Mouse (Mus musculus) stomach, embryonic 16.5 days (tissue): ENCODE measurements around the gene Cblb. TPM values are rescaled to one million over a fixed set of nuclear protein-coding genes. Genes with fewer than 3 reads are reported as not detected.
A peak's percentile ranks its signal among the peaks of the same experiment; 100 is the strongest.

ENCODE experiments used
- ATAC-seq: fragments of 200-750 bp; cut with Nextera tagmentation; 2 replicates; pipeline ENCODE4 v1.8.0; 2017; ENCODE audit warnings: moderate number of reproducible peaks, moderate TSS enrichment; ENCODE audit not compliant: insufficient read depth, low FRiP score
- H3K27ac ChIP-seq: fragments of 300-500 bp; sonication (generic); 2 replicates; pipeline ENCODE4 v1.5.1; 2014; ENCODE audit warnings: low read length
- H3K27me3 ChIP-seq: fragments of 300-500 bp; sonication (generic); 2 replicates; pipeline ENCODE4 v1.6.1; 2014; ENCODE audit warnings: low read length, control low read depth, mixed read lengths; ENCODE audit not compliant: control insufficient read depth, insufficient read depth
- H3K36me3 ChIP-seq: fragments of 300-500 bp; sonication (generic); 2 replicates; pipeline ENCODE4 v1.6.1; 2014; ENCODE audit warnings: low read length; ENCODE audit not compliant: control insufficient read depth, insufficient read depth
- H3K4me1 ChIP-seq: fragments of 300-500 bp; sonication (generic); 2 replicates; pipeline ENCODE4 v1.6.1; 2014; ENCODE audit warnings: low read length, control low read depth, mixed read lengths; ENCODE audit not compliant: control insufficient read depth, insufficient read depth
- H3K4me2 ChIP-seq: fragments of 300-500 bp; sonication (generic); 2 replicates; pipeline ENCODE4 v1.6.1; 2014; ENCODE audit warnings: low read depth, low read length, mixed read lengths
- H3K4me3 ChIP-seq: fragments of 300-500 bp; sonication (generic); replicated peaks from 2 replicates; pipeline ENCODE4 v1.5.1; 2014; ENCODE audit warnings: mild to moderate bottlenecking, low read length
- H3K9ac ChIP-seq: fragments of 300-500 bp; sonication (generic); 2 replicates; pipeline ENCODE4 v1.6.1; 2014; ENCODE audit warnings: low read length
- H3K9me3 ChIP-seq: fragments of 300-500 bp; sonication (generic); replicated peaks from 2 replicates; pipeline ENCODE4 v1.6.1; 2016; ENCODE audit warnings: low read length, control low read depth; ENCODE audit not compliant: control insufficient read depth
- WGBS: fragments of 180-500 bp; shearing (Covaris S2); extraction: QIAGEN DNeasy Blood & Tissue Kit; methylation state at CpG from one replicate; pipeline ENCODE4 v1.1.7; 2014; 5-methylcytosine and 5-hydroxymethylcytosine counted together
- polyA plus RNA-seq: library from polyadenylated mRNA; unstranded; fragments of >200 nt; fragmentation: Nextera tagmentation; extraction: Ambion mirVana; gene quantifications from 2 replicates; pipeline ENCODE4 v1.2.1, GENCODE M21; 2015

Cblb gene
- polyA plus RNA-seq, 1 experiment from 2014 or later, result 11.7 TPM

- H3K9ac ChIP-seq, result no peak overlapping the region
- no peaks in the 10 kb centered on the region for H3K9me3 ChIP-seq
- no peaks in the 10 kb centered on the region for H3K27me3 ChIP-seq
- no peak for ATAC-seq
- peak overlapping the region; percentile 32; the same call in 1 of the 2 replicates for H3K27ac ChIP-seq
- no peak overlapping the region for H3K4me2 ChIP-seq
- 85% methylated on average over 4 of the region's 4 CpGs for WGBS
- H3K4me3 ChIP-seq, result no peak overlapping the region
- peaks cover 15% of the 10 kb centered on the region; the same call in 1 of the 2 replicates for H3K36me3 ChIP-seq
- no peaks in the 10 kb centered on the region for H3K4me1 ChIP-seq
These were observed 114.5 kb downstream of the Cblb start for GRCm38 (mm10) chr16:52145552-52145951.

DNA sequence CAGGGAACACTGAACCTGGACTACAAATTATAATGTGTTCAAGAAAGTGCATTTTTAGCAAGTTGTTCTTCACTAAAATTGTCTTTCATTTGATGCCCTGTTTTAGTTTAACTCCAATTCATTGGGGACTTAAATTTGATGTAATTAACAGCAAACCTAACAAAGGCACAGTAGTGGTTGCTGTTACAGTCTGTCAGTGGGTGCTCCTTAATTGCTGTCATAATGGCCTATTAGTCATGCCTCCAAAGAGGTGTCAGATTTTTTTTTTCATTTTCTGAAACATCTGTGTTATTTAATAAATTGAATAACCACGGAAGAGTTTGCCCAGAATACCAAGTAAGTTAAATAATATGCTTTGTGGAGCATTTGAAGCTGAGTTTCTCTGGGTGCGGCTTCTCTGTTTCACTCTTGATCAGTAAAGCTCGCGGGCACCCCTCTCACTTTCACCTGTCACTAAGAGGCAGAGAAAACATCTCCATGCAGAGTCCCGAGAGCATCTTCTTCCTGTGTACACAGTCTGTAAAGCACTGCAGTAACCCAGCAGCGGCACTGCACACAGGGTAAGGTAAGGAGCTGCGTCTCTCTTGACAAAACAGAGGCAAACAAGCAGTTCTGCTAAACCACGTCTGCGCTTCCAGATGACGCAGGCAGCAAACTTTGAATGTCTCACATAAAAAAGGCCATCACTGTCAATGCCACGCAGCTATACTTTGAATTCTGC lies 116.1 kb downstream of the Cblb start:
- Histone ChIP-seq H3K9me3 (no peaks in the 10 kb centered on the region), H3K4me3 (no peak overlapping the region), H3K27ac (no peak overlapping the region), H3K36me3 (peaks cover 15% of the 10 kb centered on the region; the same call in 1 of the 2 replicates), H3K4me1 (no peaks in the 10 kb centered on the region), H3K9ac (no peak overlapping the region), H3K4me2 (no peak overlapping the region), H3K27me3 (no peaks in the 10 kb centered on the region)
- 84% methylated on average over 11 of the region's 11 CpGs for WGBS
- ATAC-seq, result no peak

GRCm38 (mm10) chr16:52148041-52148440 lies 117.0 kb downstream of the Cblb start:
- no peak for ATAC-seq
- H3K27ac ChIP-seq, result no peak overlapping the region
- no peaks in the 10 kb centered on the region for H3K4me1 ChIP-seq
- no peak overlapping the region for H3K9ac ChIP-seq
- no peaks in the 10 kb centered on the region for H3K27me3 ChIP-seq
- H3K4me3 ChIP-seq, result no peak overlapping the region
- H3K9me3 ChIP-seq, result no peaks in the 10 kb centered on the region
- H3K36me3 ChIP-seq, result 0 out of 2 replicates have a peak, but pooled peaks cover 8% of the 10 kb centered on the region
- no peak overlapping the region for H3K4me2 ChIP-seq
- WGBS, result 70% methylated on average over 6 of the region's 6 CpGs

DNA sequence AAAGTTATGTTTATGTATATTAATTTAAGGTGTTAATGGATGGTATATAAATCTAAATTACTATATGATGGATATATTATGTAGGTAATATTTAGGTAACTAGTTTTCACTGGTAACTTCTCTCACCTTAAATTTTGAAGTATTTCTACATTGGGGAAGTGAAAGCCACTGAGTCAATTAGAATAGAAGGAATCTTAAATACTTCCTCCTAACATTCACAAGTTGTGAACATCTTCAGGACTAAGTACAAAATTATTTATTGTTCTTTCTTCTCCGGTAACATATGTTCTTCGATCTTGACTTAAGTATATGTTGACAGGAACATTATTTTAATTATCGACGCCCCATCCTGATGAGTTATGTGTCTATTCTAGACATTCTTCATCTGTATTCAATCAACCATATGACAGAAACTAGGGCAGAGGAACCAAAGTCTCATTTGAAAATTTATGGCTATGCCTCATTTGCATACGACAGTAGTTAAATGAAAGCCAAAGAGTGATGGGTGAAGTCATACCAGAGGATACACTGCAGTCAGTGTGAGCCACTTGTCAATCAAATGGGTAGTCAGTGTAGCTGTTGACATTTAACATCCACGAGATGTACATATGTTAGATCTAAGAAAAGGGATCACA lies 118.2 kb downstream of the Cblb start:
- Histone ChIP-seq H3K27me3 (no peaks in the 10 kb centered on the region), H3K36me3 (0 out of 2 replicates have a peak, but pooled peaks cover 4% of the 10 kb centered on the region), H3K27ac (no peak overlapping the region), H3K4me3 (no peak overlapping the region), H3K4me2 (no peak overlapping the region), H3K9ac (no peak overlapping the region), H3K9me3 (no peaks in the 10 kb centered on the region), H3K4me1 (no peaks in the 10 kb centered on the region)
- 91% methylated on average over 6 of the region's 6 CpGs for WGBS
- no peak for ATAC-seq

GRCm38 (mm10) chr16:52155030-52155696 lies 124.1 kb downstream of the Cblb start:
- no peak overlapping the region for H3K4me2 ChIP-seq
- no peak overlapping the region for H3K27ac ChIP-seq
- H3K9ac ChIP-seq, result no peak overlapping the region
- H3K36me3 ChIP-seq, result no peaks in the 10 kb centered on the region; the same call in 1 of the 2 replicates
- no peaks in the 10 kb centered on the region for H3K27me3 ChIP-seq
- no peaks in the 10 kb centered on the region for H3K4me1 ChIP-seq
- WGBS, result 81% methylated on average over 5 of the region's 5 CpGs
- H3K4me3 ChIP-seq, result no peak overlapping the region
- ATAC-seq, result no peak
- H3K9me3 ChIP-seq, result no peaks in the 10 kb centered on the region

GRCm38 (mm10) chr16:52159958-52160504 lies 129.0 kb downstream of the Cblb start:
- H3K27ac ChIP-seq, result no peak overlapping the region
- no peak overlapping the region for H3K4me2 ChIP-seq
- no peaks in the 10 kb centered on the region for H3K9me3 ChIP-seq
- no peak for ATAC-seq
- H3K9ac ChIP-seq, result no peak overlapping the region
- H3K4me3 ChIP-seq, result no peak overlapping the region
- 89% methylated on average over 6 of the region's 6 CpGs for WGBS
- no peaks in the 10 kb centered on the region for H3K4me1 ChIP-seq
- H3K27me3 ChIP-seq, result no peaks in the 10 kb centered on the region
- no peaks in the 10 kb centered on the region for H3K36me3 ChIP-seq

DNA sequence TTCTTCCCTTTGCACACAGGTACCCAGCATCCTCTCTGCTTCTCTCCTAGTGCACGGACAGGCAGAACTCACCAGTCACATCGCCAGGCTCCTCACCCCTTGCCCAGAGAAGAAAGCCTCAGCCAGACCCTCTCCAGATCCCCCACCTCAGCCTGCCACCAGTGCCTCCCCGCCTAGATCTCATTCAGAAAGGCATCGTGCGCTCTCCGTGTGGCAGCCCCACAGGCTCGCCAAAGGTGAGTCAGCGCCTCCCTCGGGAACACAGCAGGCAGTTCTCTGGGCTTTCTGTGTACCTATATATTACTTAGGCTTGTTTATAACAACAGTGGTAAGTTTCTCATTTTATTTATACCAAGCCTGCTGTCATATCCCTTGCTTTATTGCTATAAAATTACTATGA lies 133.2 kb downstream of the Cblb start:
- 83% methylated on average over 9 of the region's 9 CpGs for WGBS
- Histone ChIP-seq H3K9me3 (no peaks in the 10 kb centered on the region), H3K4me3 (no peak overlapping the region), H3K36me3 (0 out of 2 replicates have a peak, but pooled peaks cover 10% of the 10 kb centered on the region), H3K27ac (no peak overlapping the region), H3K4me1 (no peaks in the 10 kb centered on the region), H3K27me3 (no peaks in the 10 kb centered on the region), H3K9ac (no peak overlapping the region), H3K4me2 (no peak overlapping the region)
- no peak for ATAC-seq

DNA sequence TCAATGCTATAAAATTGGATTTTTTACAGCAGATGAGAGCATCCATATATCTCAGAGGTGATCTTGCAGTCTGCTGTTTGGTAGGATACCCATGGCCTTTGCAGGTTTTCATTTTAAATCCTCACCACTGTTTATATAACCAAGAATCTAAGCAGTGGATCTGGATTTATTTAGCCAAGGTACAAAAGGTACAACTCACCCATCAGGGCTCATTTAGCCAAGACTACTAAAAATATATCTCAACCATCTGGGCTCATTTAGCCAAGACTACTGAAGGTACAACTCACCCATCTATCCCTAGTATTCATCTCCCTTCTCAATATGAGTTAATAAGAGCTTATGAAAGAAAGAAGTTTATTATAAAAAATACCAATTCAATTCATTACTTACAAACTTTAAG lies 142.2 kb downstream of the Cblb start:
- Histone ChIP-seq H3K4me1 (no peaks in the 10 kb centered on the region), H3K27ac (no peak overlapping the region), H3K36me3 (no peaks in the 10 kb centered on the region), H3K9me3 (no peaks in the 10 kb centered on the region), H3K4me2 (no peak overlapping the region), H3K9ac (no peak overlapping the region), H3K4me3 (no peak overlapping the region), H3K27me3 (no peaks in the 10 kb centered on the region)
- no peak for ATAC-seq

DNA sequence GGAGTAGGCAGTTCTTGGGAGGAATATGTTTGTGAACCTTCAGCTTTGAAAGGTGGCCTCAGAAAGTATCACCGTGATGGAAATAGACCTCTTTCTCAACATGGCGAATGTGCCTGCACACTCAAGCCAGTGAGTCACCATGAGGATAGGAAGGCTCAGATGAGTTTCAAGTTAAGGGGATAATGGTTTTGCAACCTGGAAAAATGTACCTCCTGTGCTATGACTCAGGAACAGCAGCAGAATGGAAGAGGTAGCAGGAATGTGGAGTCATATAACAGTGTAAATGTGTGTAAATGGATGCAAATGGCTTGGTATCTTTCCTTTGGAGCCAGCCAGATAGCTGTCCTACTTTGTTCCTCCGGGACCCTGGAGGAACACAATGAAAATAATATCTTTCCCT lies 148.8 kb downstream of the Cblb start:
- no peak overlapping the region for H3K27ac ChIP-seq

More for the DNA sequence above, 148.8 kb downstream of the Cblb start:
- Histone ChIP-seq H3K27me3 (no peaks in the 10 kb centered on the region), H3K4me1 (no peaks in the 10 kb centered on the region), H3K4me2 (no peak overlapping the region), H3K4me3 (no peak overlapping the region), H3K9ac (no peak overlapping the region), H3K36me3 (no peaks in the 10 kb centered on the region; the same call in 1 of the 2 replicates), H3K9me3 (no peaks in the 10 kb centered on the region)
- 92% methylated on average over 3 of the region's 3 CpGs for WGBS
- ATAC-seq, result no peak
